Mouse (Mus musculus) olfactory bulb, adult 2 months (tissue): Measurements from ENCODE around the gene Tmem9.

Source experiments
- CTCF ChIP-seq: fragments of 200-500 bp; IDR thresholded peaks from 2 replicates; pipeline ENCODE4 v1.5.1; 2012; ENCODE audit warnings: low read depth, mild to moderate bottlenecking, low read length, moderate library complexity; ENCODE audit not compliant: insufficient read depth
- POLR2A ChIP-seq: fragments of 200-500 bp; IDR thresholded peaks from 2 replicates; pipeline ENCODE4 v1.6.1; 2012; ENCODE audit warnings: mild to moderate bottlenecking, low read depth, low read length, moderate library complexity; ENCODE audit not compliant: insufficient read depth

DNA sequence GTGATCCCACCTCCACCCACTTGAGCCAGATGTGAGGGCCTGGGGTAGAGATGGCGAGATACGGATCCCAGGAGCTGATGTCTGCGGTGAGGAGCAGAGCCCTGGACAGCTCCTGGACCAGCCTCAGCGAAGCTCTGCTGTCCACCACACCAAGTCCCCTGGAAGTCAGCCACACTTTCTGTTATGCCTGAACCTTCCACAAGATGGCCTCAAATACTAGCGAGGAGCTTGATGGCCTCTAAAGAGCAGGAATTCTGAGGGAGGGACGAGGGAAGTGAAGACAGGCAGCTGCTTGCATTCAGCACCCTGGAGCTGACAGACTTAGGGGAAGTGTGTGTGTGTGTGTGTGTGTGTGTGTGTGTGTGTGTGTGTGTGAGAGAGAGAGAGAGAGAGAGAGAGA, 43.5 kb downstream of the Tmem9 start:
- TF ChIP-seq CTCF (peak; percentile 53), POLR2A (no peak)
